Mouse (Mus musculus) bone marrow, adult 2 months (tissue): ENCODE data around the gene Hoxa13. TPM values are rescaled to one million over a fixed set of nuclear protein-coding genes. Genes with fewer than 3 reads are reported as not detected.

Source experiments
- H3K27ac ChIP-seq: fragments of 200-500 bp; 2 replicates; pipeline ENCODE4 v1.5.1; 2012; ENCODE audit warnings: low read depth, mild to moderate bottlenecking, control low read depth, inconsistent platforms, low read length; ENCODE audit not compliant: control insufficient read depth, poor library complexity, insufficient read depth
- H3K4me1 ChIP-seq: fragments of 200-500 bp; 2 replicates; pipeline ENCODE4 v1.6.1; 2011; ENCODE audit warnings: low read length; ENCODE audit not compliant: control insufficient read depth, insufficient read depth
- H3K4me3 ChIP-seq: fragments of 200-500 bp; replicated peaks from 2 replicates; pipeline ENCODE3; 2011; ENCODE audit warnings: mild to moderate bottlenecking, low read depth, low read length, control low read depth; ENCODE audit not compliant: control insufficient read depth
- CTCF ChIP-seq: fragments of 200-500 bp; IDR thresholded peaks from 2 replicates; pipeline ENCODE4 v1.5.1; 2011; ENCODE audit warnings: low read length, control low read depth; ENCODE audit not compliant: control insufficient read depth, insufficient read depth
- POLR2A ChIP-seq: fragments of 200-500 bp; IDR thresholded peaks from 2 replicates; pipeline ENCODE4 v1.6.1; 2011; ENCODE audit warnings: low read depth, mild to moderate bottlenecking, control low read depth, low read length, borderline replicate concordance; ENCODE audit not compliant: control insufficient read depth
- WGBS: fragments of 180-500 bp; shearing (Covaris S2); methylation state at CpG from one replicate; pipeline ENCODE4 v1.1.7; 2018; 5-methylcytosine and 5-hydroxymethylcytosine counted together
- polyA plus RNA-seq: library from polyadenylated mRNA; stranded (reverse); fragments of >200 nt; gene quantifications from 2 replicates; pipeline ENCODE4 v1.2.4, GENCODE M21; 2011; ENCODE audit warnings: low replicate concordance; ENCODE audit not compliant: missing spikeins, insufficient read depth, insufficient read length

Gene Hoxa13
- polyA plus RNA-seq, 1 experiment, result not detected

DNA sequence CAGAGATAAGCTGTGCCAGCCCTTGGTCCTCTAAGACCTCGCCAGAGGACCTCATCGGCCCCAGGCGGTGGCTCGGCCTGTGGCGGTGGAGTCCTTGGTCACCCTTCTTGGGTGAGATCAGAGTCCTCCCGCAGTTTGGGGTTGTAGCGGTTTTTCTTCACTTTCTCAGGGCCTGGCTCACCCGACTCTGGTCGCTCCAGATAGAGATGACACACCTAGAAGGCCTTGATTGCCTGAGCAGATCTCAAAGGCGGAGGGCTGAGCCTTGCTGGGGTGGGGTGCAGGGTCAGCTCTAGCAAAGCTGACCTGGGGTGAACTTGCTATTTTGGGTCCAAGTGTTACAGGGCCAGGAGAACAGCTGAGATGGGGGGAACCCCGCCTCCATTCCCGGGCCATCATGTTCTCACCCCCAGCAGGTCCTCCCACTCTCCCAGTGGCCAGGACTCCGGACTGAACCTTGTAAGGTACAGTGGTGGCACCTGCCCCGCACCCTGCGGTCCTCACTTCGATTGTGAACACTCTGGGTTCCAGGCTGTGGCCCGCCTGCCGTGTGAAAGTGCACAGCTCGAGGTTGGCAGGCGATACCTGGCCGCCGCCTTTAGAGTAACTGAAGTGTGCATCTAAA is 13.1 kb upstream of the Hoxa13 start:
- WGBS, result 13% methylated on average over 22 of the region's 22 CpGs
- no peak overlapping the region for H3K4me3 ChIP-seq
- no peaks in the 10 kb centered on the region for H3K4me1 ChIP-seq
- TF ChIP-seq POLR2A, result no peak
- H3K27ac ChIP-seq, result no peak overlapping the region

DNA sequence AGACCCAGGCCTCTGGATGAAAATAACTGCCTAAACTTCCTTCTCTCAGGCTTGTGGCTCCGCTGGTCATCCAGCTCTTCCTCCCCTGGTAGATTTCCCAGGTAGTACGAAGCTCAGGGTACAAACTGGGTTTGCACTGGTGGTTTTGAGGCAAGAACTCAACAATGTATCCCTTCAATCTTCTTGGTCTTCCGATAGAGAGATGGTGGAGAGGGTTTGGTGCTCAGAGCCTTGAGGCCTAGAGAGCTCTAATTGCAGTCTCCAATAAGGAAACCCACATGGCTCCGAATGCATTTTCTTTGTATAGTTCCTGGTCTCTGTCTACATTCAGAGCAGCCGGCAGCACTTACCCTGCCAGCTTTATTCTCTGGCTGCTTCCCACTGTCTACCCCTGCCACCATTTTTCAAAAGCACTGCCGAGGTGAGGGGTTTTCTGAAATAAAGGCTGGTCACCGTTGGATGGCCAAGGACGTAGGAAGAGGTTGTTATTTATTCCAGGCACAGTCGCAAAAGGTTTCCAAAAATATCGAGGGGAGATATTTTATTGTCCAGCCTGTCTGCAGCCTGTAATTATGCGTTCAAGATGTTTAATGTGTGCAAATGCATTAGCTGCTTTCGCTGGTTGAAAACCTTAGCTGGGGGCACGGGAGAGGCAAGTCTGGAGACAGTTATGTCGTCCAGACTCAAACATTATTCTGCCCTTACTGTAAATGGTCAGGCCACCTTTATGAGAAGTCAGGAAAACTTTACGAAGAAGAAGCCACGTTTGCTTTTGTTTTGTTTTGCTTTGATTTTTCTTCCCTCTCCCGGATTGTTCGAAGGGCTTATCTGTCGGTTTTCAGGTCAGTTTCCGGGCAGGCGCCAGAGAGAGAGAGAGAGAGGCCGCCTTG is 12.3 kb upstream of the Hoxa13 start:
- Histone ChIP-seq H3K27ac (no peak overlapping the region), H3K4me3 (no peak overlapping the region), H3K4me1 (no peaks in the 10 kb centered on the region)
- TF ChIP-seq CTCF, result no peak
- TF ChIP-seq POLR2A, result no peak
- WGBS, result 31% methylated on average over 22 of the region's 22 CpGs

DNA sequence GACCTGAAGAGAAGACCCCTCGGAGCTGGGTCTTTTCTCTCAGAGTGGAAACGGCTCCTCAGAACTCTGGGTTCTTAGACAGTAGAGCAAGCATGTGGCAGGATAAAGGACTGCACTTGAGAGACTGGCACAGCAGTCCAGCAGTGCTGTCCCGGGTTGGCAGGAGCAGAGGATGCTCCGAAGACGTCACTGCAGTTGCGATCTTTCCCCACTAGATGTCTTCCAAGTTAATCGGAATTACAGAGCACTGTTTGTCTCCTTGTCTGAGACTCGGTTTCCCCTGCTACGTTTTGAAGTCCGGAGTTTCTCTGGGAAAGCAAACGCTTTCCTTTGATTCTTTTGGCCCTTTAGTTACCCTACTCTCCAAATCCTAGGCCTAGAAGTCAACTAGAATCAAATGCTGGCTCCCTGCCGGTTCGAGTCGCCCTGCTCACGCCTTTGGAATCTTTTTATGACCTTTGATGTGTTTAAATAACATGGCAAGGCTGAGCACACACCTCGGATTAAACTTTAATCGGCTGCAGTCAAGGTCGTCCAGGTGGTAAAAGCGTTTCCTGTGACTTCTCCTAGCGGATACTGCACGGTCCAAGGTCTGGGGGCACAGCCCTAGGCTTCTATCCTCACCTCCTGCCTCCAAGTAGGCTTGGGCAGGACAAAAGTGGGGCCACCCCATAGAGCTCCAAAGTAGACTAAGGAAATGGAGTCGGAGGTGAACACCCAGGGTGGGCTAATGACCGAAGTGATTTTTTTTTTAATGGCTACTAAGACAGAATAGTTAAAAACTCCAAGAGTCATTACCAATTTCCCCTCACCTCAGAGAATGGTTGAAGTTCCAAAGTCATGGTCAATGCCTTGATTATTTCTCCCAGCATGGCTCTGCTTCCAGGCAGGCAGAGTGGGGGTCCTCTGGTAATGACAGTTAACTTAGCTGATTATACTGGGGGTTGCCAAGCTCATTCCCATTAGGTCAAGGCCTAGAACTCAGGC is 10.1 kb upstream of the Hoxa13 start:
- 20% methylated on average over 23 of the region's 23 CpGs for WGBS
- Histone ChIP-seq H3K4me1 (no peaks in the 10 kb centered on the region), H3K27ac (no peak overlapping the region), H3K4me3 (no peak overlapping the region)
- TF ChIP-seq POLR2A, result no peak
- peak; percentile 32; the same call in 1 of the 2 replicates for TF ChIP-seq CTCF

DNA sequence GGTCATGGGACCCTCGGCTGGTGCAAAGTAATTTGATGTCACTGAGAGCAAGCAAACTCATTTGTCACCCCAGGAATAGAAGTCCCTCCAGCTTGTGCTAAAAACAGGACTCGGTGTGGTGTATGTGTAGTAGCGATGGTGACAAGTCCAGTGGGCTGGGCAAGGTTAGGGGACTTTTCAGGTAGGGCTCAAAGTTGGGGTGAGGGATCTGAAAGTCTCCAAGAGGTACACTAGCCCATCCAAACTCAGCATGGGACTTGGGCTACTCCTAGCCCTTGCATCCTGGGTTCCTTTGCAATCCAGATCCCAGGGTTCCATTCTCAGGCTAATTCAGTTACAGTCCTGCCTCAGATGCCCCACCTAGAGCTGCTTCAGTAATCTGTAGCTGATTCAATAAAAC is 8.1 kb upstream of the Hoxa13 start:
- no peak overlapping the region for H3K4me3 ChIP-seq
- WGBS, result 18% methylated on average over 3 of the region's 3 CpGs

DNA sequence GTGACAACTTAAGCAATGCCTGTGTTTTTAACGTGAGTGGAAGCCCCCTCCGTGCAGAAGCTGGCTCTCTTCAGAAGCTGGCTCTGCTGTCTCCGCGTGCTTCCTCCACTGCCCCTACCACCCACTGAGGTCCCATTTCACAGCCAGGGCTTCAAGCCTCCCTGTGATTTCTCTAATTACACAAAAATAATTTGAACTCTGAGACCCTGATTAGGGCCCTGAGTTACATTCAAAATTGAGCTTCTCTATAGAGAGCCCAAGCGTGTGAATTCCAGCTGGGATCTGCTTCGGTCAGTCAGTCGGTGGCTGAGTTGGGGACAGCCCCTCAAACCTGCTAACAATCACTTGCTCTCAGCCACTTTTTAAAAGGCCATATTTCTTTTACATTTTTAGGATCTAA is 7.7 kb upstream of the Hoxa13 start:
- Histone ChIP-seq H3K4me1 (no peaks in the 10 kb centered on the region), H3K4me3 (no peak overlapping the region), H3K27ac (no peak overlapping the region)
- WGBS, result 32% methylated on average over 7 of the region's 7 CpGs
- no peak for TF ChIP-seq CTCF
- no peak for TF ChIP-seq POLR2A

More for the DNA sequence above, 8.1 kb upstream of the Hoxa13 start:
- Histone ChIP-seq H3K27ac (no peak overlapping the region), H3K4me1 (no peaks in the 10 kb centered on the region)
- no peak for TF ChIP-seq POLR2A
- TF ChIP-seq CTCF, result no peak

DNA sequence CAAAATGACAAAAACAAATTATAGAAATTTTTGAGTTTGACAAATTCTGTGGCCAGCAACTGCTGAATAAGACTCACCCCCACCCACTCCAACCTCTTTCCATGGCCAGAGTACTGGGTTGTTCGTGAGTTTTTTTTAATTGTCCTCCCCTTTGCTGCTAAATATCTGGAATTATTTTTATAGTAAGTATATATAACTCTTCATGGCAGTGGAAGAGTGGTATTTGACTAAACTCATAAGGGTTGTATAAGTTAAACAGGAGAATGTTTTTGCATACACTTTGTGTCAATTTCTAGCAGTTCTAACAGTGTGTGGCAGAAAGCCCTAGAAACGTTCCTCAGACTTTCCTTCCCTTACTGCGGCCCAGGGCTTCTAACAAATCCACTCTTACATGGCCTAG is 7.0 kb upstream of the Hoxa13 start:
- H3K4me1 ChIP-seq, result no peaks in the 10 kb centered on the region
- H3K4me3 ChIP-seq, result no peak overlapping the region
- WGBS, result 24% methylated on average over 3 of the region's 3 CpGs
- no peak overlapping the region for H3K27ac ChIP-seq
- no peak for TF ChIP-seq CTCF
- no peak for TF ChIP-seq POLR2A

DNA sequence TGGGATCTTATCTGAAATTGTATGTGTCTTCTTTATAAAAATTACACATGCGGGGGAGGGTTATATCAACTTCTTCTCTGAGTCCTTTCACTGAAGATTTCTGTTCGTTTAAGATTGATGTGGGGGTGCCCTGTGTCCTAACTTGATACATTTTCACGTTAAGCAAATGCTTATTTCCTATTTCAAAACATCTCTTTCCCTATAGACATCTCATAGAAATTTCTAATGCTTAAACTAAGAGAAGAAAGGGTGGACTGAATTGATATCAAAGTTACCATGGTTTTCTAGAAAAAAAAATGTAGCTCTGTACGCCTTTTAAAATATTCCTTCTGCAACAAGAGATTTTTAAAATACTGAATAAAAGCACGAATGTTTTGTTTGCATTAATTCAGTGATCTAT is 6.5 kb upstream of the Hoxa13 start:
- H3K27ac ChIP-seq, result no peak overlapping the region
- TF ChIP-seq CTCF (no peak), POLR2A (no peak)
- no peaks in the 10 kb centered on the region for H3K4me1 ChIP-seq
- 26% methylated on average over 5 of the region's 5 CpGs for WGBS
- no peak overlapping the region for H3K4me3 ChIP-seq

DNA sequence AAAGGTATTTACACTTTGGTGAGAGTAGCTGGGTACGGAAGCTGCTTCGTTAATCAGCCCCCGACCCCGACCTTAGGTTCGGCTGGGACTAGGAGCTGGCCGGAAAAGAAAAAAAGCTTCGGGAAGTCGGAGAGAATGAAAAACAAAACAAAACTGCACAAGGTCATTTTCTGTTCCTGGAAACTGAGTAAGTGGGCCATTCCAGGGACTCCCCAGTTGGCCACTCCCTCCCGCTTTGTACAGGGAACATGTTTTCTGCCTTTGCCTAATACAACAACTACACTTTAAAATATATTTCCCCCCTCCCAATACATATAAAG is 5.9 kb upstream of the Hoxa13 start:
- TF ChIP-seq CTCF (no peak), POLR2A (no peak)
- Histone ChIP-seq H3K27ac (no peak overlapping the region), H3K4me1 (no peaks in the 10 kb centered on the region), H3K4me3 (no peak overlapping the region)
- 8% methylated on average over 9 of the region's 9 CpGs for WGBS
